Mouse (Mus musculus): Measurements from ENCODE around the gene Cacna1h.

DNA sequence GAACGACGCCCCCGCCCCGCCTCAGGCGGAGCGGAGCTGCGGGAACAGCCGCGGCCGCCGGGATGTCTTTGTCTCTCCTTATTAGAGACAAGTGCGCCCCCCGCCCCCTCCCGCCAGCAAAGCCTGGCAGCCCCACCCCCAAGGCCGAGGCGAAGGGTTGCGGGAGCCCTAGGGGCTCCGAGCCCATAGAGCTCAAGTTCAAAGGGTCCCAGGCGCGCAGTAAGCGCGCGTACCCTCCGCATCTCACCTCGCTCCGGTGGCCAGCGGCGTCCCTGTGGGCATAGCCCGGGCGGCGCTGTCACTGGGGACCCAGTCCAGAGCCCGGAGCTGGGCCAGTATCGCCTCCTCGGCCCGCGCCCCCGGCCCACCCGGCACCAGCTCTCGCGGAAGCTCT, 363 bp downstream of the Cacna1h start:
- TF ChIP-seq CTCF (IDR thresholded peaks at IDR 0.05; ENCODE audit: low read depth), result no peak
- no peak for TF ChIP-seq EP300 (IDR thresholded peaks at IDR 0.05; ENCODE audit: low read depth)

All from liver, embryonic 14.5 days (tissue).